Comparison of ENCODE assay signal across 8 mouse cellular contexts in genomic region chr5:138170936-138171561, GRCm38 (mm10). TPM values are rescaled to one million over a fixed set of nuclear protein-coding genes. Genes with fewer than 3 reads are reported as not detected.
DNase-seq lines count a peak whose midpoint lies in the region; ATAC-seq lines count a peak whose summit lies in the region.

No protein-coding gene starts in this region.

- peak; percentile 66 for ATAC-seq in frontal cortex, adult (ENCODE audit: low TSS enrichment)
- ATAC-seq in hindbrain, embryonic 11.5 days (ENCODE audit: low FRiP score): peak; percentile 93

- H3K27me3 ChIP-seq in hindbrain, embryonic 11.5 days (ENCODE audit: control insufficient read depth, insufficient read depth, low read length): no peaks in the 10 kb centered on the region

- peak overlapping the region; percentile 92 for H3K4me2 ChIP-seq in hindbrain, embryonic 11.5 days (replicated peaks; ENCODE audit: low read depth, low read length)

- peak overlapping the region; percentile 69 for H3K4me3 ChIP-seq in hindbrain, embryonic 11.5 days (ENCODE audit: low read depth, low read length)

- H3K9ac ChIP-seq in hindbrain, embryonic 11.5 days (ENCODE audit: low read depth, low read length): peak overlapping the region; percentile 72

- H3K4me1 ChIP-seq in hindbrain, embryonic 11.5 days (replicated peaks; ENCODE audit: control insufficient read depth, insufficient read depth, low read length): peaks cover 3% of the 10 kb centered on the region; the same call in 1 of the 2 replicates

- H3K27ac ChIP-seq in hindbrain, embryonic 11.5 days (ENCODE audit: low read depth, low read length): peak overlapping the region; percentile 92

- peak; percentile 99 for DNase-seq in MN1 (ENCODE audit: low spot score)
- peak; percentile 96 for DNase-seq in cerebellum, adult 9-10 months
- peak; percentile 97 for DNase-seq in hindbrain, embryonic 11.5 days (ENCODE audit: low spot score)
- peak; percentile 97 to 98 for DNase-seq in layer of hippocampus, postnatal 10 days (ENCODE audit: low spot score in 2 of 2)
- DNase-seq in lung, postnatal 10 days: peak; percentile 98
- peak; percentile 96 for DNase-seq in ovary, postnatal 36 days (ENCODE audit: low spot score)
- peak; percentile 92 for DNase-seq in thymus, postnatal 25 days

- under 1% methylated on average over 47 of the region's 47 CpGs for WGBS in hindbrain, embryonic 11.5 days

- no peaks in the 10 kb centered on the region for H3K9me3 ChIP-seq in hindbrain, embryonic 11.5 days (ENCODE audit: control insufficient read depth, low read length)

- peaks cover 14% of the 10 kb centered on the region; the same call in 1 of the 2 replicates for H3K36me3 ChIP-seq in hindbrain, embryonic 11.5 days (ENCODE audit: control insufficient read depth, insufficient read depth, low read length)

RNA-seq across cellular contexts. Expression of gene Ap4m1, which starts 0.8 kb away (rescaled TPM):
- 15.8 and 19.9 TPM in 2 replicates for polyA plus RNA-seq in hindbrain, embryonic 11.5 days (2014; fragmentation: Nextera tagmentation; extraction: Ambion mirVana)
- total RNA-seq in layer of hippocampus, postnatal 10 days (2021): 10 to 100 TPM; 25.9 to 26.5 TPM

RNA-seq across cellular contexts. Expression of gene Mcm7, which starts 1.2 kb away (rescaled TPM):
- 220 and 253 TPM in 2 replicates for polyA plus RNA-seq in hindbrain, embryonic 11.5 days (2014; fragmentation: Nextera tagmentation; extraction: Ambion mirVana)
- 10 to 100 TPM; 20.8 to 25.6 TPM for total RNA-seq in layer of hippocampus, postnatal 10 days (2021)

RNA-seq across cellular contexts. Expression of gene Cops6, which starts 10.2 kb away (rescaled TPM):
- polyA plus RNA-seq in hindbrain, embryonic 11.5 days (2014; fragmentation: Nextera tagmentation; extraction: Ambion mirVana): 261 and 292 TPM in 2 replicates
- total RNA-seq in layer of hippocampus, postnatal 10 days (2021): 100 to 1,000 TPM; 129 to 145 TPM

RNA-seq across cellular contexts. Expression of gene Zfp113, which starts 15.5 kb away (rescaled TPM):
- polyA plus RNA-seq in hindbrain, embryonic 11.5 days (2014; fragmentation: Nextera tagmentation; extraction: Ambion mirVana): 28.9 and 33.4 TPM in 2 replicates
- total RNA-seq in layer of hippocampus, postnatal 10 days (2021): 10 to 100 TPM; 10.8 to 14.3 TPM

RNA-seq across cellular contexts. Expression of gene Taf6, which starts 16.2 kb away (rescaled TPM):
- 106 and 110 TPM in 2 replicates for polyA plus RNA-seq in hindbrain, embryonic 11.5 days (2014; fragmentation: Nextera tagmentation; extraction: Ambion mirVana)
- 10 to 100 TPM; 26.2 to 30.0 TPM for total RNA-seq in layer of hippocampus, postnatal 10 days (2021)

Comparison
In these comparisons a context has a peak if more than half of its experiments do, and no peak if none do; other contexts are left out.
1. Peak in every context shown above with its lines: DNase-seq, ATAC-seq, H3K4me3 ChIP-seq and H3K27ac ChIP-seq.